Mouse (Mus musculus) adrenal gland (tissue): ENCODE data around the gene Vmn1r42.
"Not testable (repeated sequence)": the region's sequence is repeated elsewhere in the genome, so short reads cannot be mapped to it uniquely, and the experiment has no call there.

ENCODE experiments used
- intact Hi-C: fragments of 180-260 bp; cut with DNase I; formaldehyde crosslinking; loops from one replicate; pipeline ENCODE4 v1.15.1; 2025
- long read RNA-seq, 2 experiments: library from polyadenylated mRNA; unstranded; transcript quantifications; one replicate each; pipeline ENCODE4 v2.0.0; 2020; ENCODE audit warnings: borderline replicate concordance in 1 of 2; ENCODE audit not compliant: insufficient replicate concordance in 1 of 2

Gene Vmn1r42
- long read RNA-seq, experiment 1, result 0 reads
- long read RNA-seq, experiment 2, result 0 reads

- intact Hi-C loops, result not testable (repeated sequence)
Measured at GRCm38 (mm10) chr6:89876313-89876712, at the start of gene Vmn1r42, which contains the start of gene Vmn1r43. Gene Vmn1r42, minus strand, starts transcription at chr6:89876413. Gene Vmn1r43, minus strand, starts transcription at chr6:89876413.

- intact Hi-C loops, result no loop called here
Measured at GRCm38 (mm10) chr6:89883812-89884211, 7.6 kb upstream of the Vmn1r42 start.

- intact Hi-C loops, result no loop called here
Measured at GRCm38 (mm10) chr6:89883360-89883759, 7.1 kb upstream of the Vmn1r42 start, which contains the start of gene Vmn1r44. Gene Vmn1r44, plus strand, starts transcription at chr6:89883660.

GRCm38 (mm10) chr6:89880867-89881266, 4.7 kb upstream of the Vmn1r42 start:
- intact Hi-C loops, result no loop called here

- intact Hi-C loops, result no loop called here
Measured at GRCm38 (mm10) chr6:89876963-89877362, 750 bp upstream of the Vmn1r42 start.

- intact Hi-C loops, result no loop called here
Measured at GRCm38 (mm10) chr6:89867976-89868375, 8.2 kb downstream of the Vmn1r42 start.

- intact Hi-C loops, result no loop called here
Measured at GRCm38 (mm10) chr6:89867276-89867675, 8.9 kb downstream of the Vmn1r42 start.

GRCm38 (mm10) chr6:89863792-89864191, 12.4 kb downstream of the Vmn1r42 start:
- intact Hi-C loops, result no loop called here

GRCm38 (mm10) chr6:89859839-89860238, 16.4 kb downstream of the Vmn1r42 start:
- intact Hi-C loops, result no loop called here

- intact Hi-C loops, result no loop called here
Measured at GRCm38 (mm10) chr6:89857552-89857951, 18.7 kb downstream of the Vmn1r42 start.
